Mouse (Mus musculus): ENCODE results near the gene Map3k19. TPM values are rescaled to one million over a fixed set of nuclear protein-coding genes. Genes with fewer than 3 reads are reported as not detected.
A peak's percentile ranks its signal among the peaks of the same experiment; 100 is the strongest.

The Map3k19 gene
- polyA plus RNA-seq, 1 experiment from 2014 or later = not detected

DNA sequence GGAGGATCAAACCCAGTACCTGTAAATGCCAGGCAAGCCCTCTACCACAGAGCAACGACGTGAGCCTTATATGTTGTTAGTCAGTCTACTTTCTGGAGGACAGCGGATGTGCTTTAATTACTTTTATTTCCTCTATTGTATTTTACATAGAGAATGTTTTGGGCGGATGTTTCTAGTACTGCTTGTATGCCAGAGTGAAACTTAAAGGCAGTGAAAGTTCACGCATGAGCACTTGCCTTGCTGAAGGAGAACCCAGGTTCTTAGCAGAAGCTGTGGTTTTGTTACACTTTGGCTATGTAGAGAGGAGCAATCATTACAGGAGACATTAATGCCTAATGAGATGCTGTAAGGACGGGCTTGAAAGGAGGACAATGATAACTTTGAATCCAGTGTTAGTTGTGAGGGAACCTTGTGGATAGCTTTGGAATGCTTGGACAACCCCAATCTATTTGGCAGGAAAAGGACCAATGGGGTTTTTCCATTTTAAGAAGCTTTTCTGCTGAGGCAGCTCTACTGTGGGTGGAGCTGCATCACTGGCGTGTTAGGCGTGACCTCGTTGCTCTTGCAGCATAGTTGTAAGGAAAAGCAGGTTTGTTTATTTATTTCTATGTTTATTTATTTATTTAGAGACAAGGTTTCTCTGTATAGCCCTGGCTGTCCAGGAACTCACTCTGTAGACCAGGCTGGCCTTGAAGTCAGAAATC is 4.3 kb upstream of the Map3k19 start:
- H3K27me3 ChIP-seq (ENCODE audit: control insufficient read depth, insufficient read depth, low read depth, low read length) = no peaks in the 10 kb centered on the region
- H3K27ac ChIP-seq (ENCODE audit: low read length) = no peak overlapping the region
- no peak overlapping the region for H3K4me2 ChIP-seq (ENCODE audit: low read depth, low read length)
- ATAC-seq (ENCODE audit: low read depth) = no peak
- H3K4me3 ChIP-seq (ENCODE audit: low read depth, low read length) = no peak overlapping the region
- H3K9me3 ChIP-seq (replicated peaks; ENCODE audit: control insufficient read depth, low read length) = no peaks in the 10 kb centered on the region
- no peak overlapping the region for H3K9ac ChIP-seq (ENCODE audit: low read depth, low read length)
- no peaks in the 10 kb centered on the region for H3K4me1 ChIP-seq (ENCODE audit: control insufficient read depth, low read depth, low read length)
- 66% methylated on average over 9 of the region's 9 CpGs for WGBS (ENCODE audit: insufficient replicate concordance)
- no peaks in the 10 kb centered on the region for H3K36me3 ChIP-seq (ENCODE audit: control insufficient read depth, insufficient read depth)

GRCm38 (mm10) chr1:127850075-127850610 is 4.7 kb downstream of the Map3k19 start:
- no peaks in the 10 kb centered on the region for H3K36me3 ChIP-seq (ENCODE audit: control insufficient read depth, insufficient read depth)
- no peaks in the 10 kb centered on the region for H3K9me3 ChIP-seq (replicated peaks; ENCODE audit: control insufficient read depth, low read length)
- WGBS (ENCODE audit: insufficient replicate concordance) = 24% methylated on average over 7 of the region's 7 CpGs
- 0 out of 2 replicates have a peak, but pooled peaks have one; percentile 24 for ATAC-seq (ENCODE audit: low read depth)
- H3K4me3 ChIP-seq (ENCODE audit: low read depth, low read length) = no peak overlapping the region
- no peaks in the 10 kb centered on the region for H3K27me3 ChIP-seq (ENCODE audit: control insufficient read depth, insufficient read depth, low read depth, low read length)
- no peak overlapping the region for H3K4me2 ChIP-seq (ENCODE audit: low read depth, low read length)
- H3K9ac ChIP-seq (ENCODE audit: low read depth, low read length) = no peak overlapping the region
- H3K4me1 ChIP-seq (ENCODE audit: control insufficient read depth, low read depth, low read length) = no peaks in the 10 kb centered on the region
- no peak overlapping the region for H3K27ac ChIP-seq (ENCODE audit: low read length)

DNA sequence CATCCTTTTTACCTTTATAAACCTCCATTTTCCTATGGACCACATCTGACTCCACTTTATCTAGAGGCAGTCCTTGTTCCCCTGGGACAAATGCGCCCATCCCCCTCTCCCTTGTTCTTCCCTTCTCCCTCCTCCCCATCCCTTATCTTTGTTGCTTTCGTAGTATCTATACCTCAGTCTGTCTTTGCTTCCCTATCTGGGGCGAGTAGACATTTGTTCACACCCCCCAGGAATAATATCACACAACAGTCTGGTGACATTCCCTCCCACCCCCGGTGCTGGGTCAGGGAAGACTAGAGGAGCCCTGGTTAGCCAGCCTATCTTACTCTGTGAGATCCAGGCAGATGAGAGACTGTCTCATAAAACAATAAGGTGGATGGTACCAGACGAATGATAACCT is 9.4 kb downstream of the Map3k19 start:
- ATAC-seq (ENCODE audit: low read depth) = 0 out of 2 replicates have a peak, but pooled peaks have one; percentile 50
- H3K9me3 ChIP-seq (replicated peaks; ENCODE audit: control insufficient read depth, low read length) = no peaks in the 10 kb centered on the region
- no peaks in the 10 kb centered on the region for H3K27me3 ChIP-seq (ENCODE audit: control insufficient read depth, insufficient read depth, low read depth, low read length)
- no peak overlapping the region for H3K9ac ChIP-seq (ENCODE audit: low read depth, low read length)
- no peak overlapping the region for H3K4me3 ChIP-seq (ENCODE audit: low read depth, low read length)
- H3K4me2 ChIP-seq (ENCODE audit: low read depth, low read length) = no peak overlapping the region
- no peak overlapping the region for H3K27ac ChIP-seq (ENCODE audit: low read length)
- H3K4me1 ChIP-seq (ENCODE audit: control insufficient read depth, low read depth, low read length) = no peaks in the 10 kb centered on the region
- H3K36me3 ChIP-seq (ENCODE audit: control insufficient read depth, insufficient read depth) = no peaks in the 10 kb centered on the region
- 35% methylated on average over 5 of the region's 5 CpGs for WGBS (ENCODE audit: insufficient replicate concordance)

DNA sequence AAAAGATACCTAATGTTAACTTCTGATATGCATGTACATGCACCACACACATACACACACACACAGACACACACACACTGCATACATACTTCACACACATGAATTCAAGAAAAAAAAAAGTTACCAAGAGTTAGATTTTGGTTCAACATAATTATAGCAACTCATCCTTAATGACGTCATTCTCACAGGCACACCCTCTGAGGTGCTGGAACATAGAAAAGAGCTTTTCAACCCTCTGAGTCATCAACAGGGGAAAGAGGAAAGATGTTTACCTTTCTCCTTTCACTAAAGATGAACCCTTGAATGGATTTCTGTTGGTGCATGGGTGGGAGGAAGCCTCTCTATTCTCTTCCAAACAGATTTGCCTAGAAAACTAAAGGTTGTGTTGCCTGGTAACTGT is 16.2 kb downstream of the Map3k19 start:
- H3K4me3 ChIP-seq (ENCODE audit: low read depth, low read length) = no peak overlapping the region
- no peaks in the 10 kb centered on the region for H3K4me1 ChIP-seq (ENCODE audit: control insufficient read depth, low read depth, low read length)
- WGBS (ENCODE audit: insufficient replicate concordance) = 50% methylated on average over 1 of the region's 1 CpGs
- H3K36me3 ChIP-seq (ENCODE audit: control insufficient read depth, insufficient read depth) = no peaks in the 10 kb centered on the region
- no peaks in the 10 kb centered on the region for H3K27me3 ChIP-seq (ENCODE audit: control insufficient read depth, insufficient read depth, low read depth, low read length)
- H3K4me2 ChIP-seq (ENCODE audit: low read depth, low read length) = no peak overlapping the region
- no peak overlapping the region for H3K27ac ChIP-seq (ENCODE audit: low read length)
- no peak for ATAC-seq (ENCODE audit: low read depth)
- H3K9me3 ChIP-seq (replicated peaks; ENCODE audit: control insufficient read depth, low read length) = no peaks in the 10 kb centered on the region
- no peak overlapping the region for H3K9ac ChIP-seq (ENCODE audit: low read depth, low read length)

DNA sequence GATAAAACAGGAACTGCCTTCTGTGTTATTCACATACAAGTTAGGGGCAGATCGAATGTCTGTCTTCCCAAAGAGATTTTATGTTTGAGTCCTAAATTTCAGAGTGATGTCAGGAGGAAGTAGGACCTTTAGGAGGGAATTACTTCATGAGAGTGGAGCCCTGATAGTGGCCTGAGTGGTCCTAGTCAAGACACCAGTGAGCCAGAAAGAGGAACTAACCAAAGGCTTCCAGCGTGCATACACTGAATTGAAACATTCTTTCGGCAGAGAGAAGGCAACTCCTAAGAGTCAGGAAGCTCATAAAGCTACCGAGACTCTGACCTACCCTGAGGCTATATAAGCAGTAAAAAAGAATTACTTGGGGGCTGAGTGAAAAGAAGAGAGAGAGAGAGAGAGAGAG is 18.2 kb downstream of the Map3k19 start:
- H3K9ac ChIP-seq (ENCODE audit: low read depth, low read length) = no peak overlapping the region
- no peak overlapping the region for H3K4me2 ChIP-seq (ENCODE audit: low read depth, low read length)
- ATAC-seq (ENCODE audit: low read depth) = no peak
- H3K36me3 ChIP-seq (ENCODE audit: control insufficient read depth, insufficient read depth) = no peaks in the 10 kb centered on the region
- H3K4me3 ChIP-seq (ENCODE audit: low read depth, low read length) = no peak overlapping the region
- no peak overlapping the region for H3K27ac ChIP-seq (ENCODE audit: low read length)
- no peaks in the 10 kb centered on the region for H3K9me3 ChIP-seq (replicated peaks; ENCODE audit: control insufficient read depth, low read length)
- no peaks in the 10 kb centered on the region for H3K4me1 ChIP-seq (ENCODE audit: control insufficient read depth, low read depth, low read length)
- H3K27me3 ChIP-seq (ENCODE audit: control insufficient read depth, insufficient read depth, low read depth, low read length) = no peaks in the 10 kb centered on the region
- WGBS (ENCODE audit: insufficient replicate concordance) = 8% methylated on average over 4 of the region's 4 CpGs

- H3K36me3 ChIP-seq (ENCODE audit: control insufficient read depth, insufficient read depth) = no peaks in the 10 kb centered on the region
- no peaks in the 10 kb centered on the region for H3K4me1 ChIP-seq (ENCODE audit: control insufficient read depth, low read depth, low read length)
- H3K9me3 ChIP-seq (replicated peaks; ENCODE audit: control insufficient read depth, low read length) = no peaks in the 10 kb centered on the region
- H3K27me3 ChIP-seq (ENCODE audit: control insufficient read depth, insufficient read depth, low read depth, low read length) = no peaks in the 10 kb centered on the region
- H3K4me2 ChIP-seq (ENCODE audit: low read depth, low read length) = no peak overlapping the region
- no peak overlapping the region for H3K9ac ChIP-seq (ENCODE audit: low read depth, low read length)
- no peak overlapping the region for H3K4me3 ChIP-seq (ENCODE audit: low read depth, low read length)
- ATAC-seq (ENCODE audit: low read depth) = no peak
- no peak overlapping the region for H3K27ac ChIP-seq (ENCODE audit: low read length)
- 30% methylated on average over 4 of the region's 4 CpGs for whole genome bisulfite sequencing (ENCODE audit: insufficient replicate concordance)
Measured at GRCm38 (mm10) chr1:127834202-127834601, 20.6 kb downstream of the Map3k19 start.

DNA sequence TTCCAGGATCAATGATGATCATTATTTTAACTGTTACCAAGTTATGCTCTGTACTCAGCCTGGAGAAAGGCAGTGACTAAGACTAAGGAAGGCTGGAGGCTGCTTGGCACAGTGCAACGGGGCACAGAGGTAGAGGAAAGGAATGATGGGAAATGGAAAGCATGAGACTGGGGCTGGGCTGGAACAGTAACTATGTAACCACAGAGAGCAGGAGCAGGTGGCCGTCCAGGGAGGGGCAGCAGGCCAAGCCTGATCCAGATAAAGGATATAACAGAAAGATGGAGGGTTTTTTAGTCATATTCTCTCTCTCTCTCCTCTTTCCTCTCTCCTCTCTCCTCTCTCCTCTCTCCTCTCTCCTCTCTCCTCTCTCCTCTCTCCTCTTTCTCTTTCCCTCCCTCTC is 21.1 kb downstream of the Map3k19 start:
- no peak overlapping the region for H3K4me3 ChIP-seq (ENCODE audit: low read depth, low read length)
- H3K9me3 ChIP-seq (replicated peaks; ENCODE audit: control insufficient read depth, low read length) = no peaks in the 10 kb centered on the region
- no peaks in the 10 kb centered on the region for H3K36me3 ChIP-seq (ENCODE audit: control insufficient read depth, insufficient read depth)
- no peak overlapping the region for H3K4me2 ChIP-seq (ENCODE audit: low read depth, low read length)
- H3K9ac ChIP-seq (ENCODE audit: low read depth, low read length) = no peak overlapping the region
- H3K27ac ChIP-seq (ENCODE audit: low read length) = no peak overlapping the region
- H3K27me3 ChIP-seq (ENCODE audit: control insufficient read depth, insufficient read depth, low read depth, low read length) = no peaks in the 10 kb centered on the region
- no peaks in the 10 kb centered on the region for H3K4me1 ChIP-seq (ENCODE audit: control insufficient read depth, low read depth, low read length)
- 15% methylated on average over 2 of the region's 2 CpGs for WGBS (ENCODE audit: insufficient replicate concordance)
- no peak for ATAC-seq (ENCODE audit: low read depth)

DNA sequence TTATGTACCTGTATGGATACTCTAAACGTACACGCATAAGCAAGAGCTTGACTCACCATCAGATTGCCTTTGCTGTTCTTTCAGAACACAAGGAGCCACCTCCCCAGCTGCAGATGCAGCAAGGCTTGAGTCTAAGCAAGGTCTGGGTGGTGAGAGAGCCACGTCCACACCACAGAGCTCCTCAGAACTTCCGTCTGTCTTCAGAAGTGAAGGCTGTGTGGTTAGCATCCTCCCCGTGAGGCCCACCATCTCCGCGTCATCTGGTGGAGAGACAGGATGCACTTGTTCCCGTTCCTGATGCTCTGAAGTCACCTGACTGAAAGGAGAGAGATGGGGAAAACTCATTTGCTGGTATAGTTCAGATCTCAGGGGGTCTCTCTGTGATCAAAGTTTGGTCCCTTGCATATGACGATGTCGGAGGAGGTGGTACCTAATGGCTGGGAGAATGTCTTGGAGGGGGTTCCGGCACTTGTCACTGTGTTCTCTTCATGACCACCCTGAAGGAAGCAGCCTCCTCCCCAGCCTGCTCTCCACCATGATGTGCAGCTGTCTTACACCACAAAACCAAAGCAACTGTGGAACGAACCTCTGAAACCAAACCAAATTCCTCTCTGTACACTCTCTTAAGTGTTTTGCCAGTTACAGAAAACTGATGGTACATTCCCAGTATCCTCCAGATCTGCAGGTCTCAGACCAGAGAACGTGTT is 24.5 kb downstream of the Map3k19 start:
- Histone ChIP-seq H3K4me3 (ENCODE audit: low read depth, low read length) (no peak overlapping the region), H3K4me2 (ENCODE audit: low read depth, low read length) (no peak overlapping the region), H3K9me3 (replicated peaks; ENCODE audit: control insufficient read depth, low read length) (no peaks in the 10 kb centered on the region), H3K4me1 (ENCODE audit: control insufficient read depth, low read depth, low read length) (no peaks in the 10 kb centered on the region), H3K27me3 (ENCODE audit: control insufficient read depth, insufficient read depth, low read depth, low read length) (no peaks in the 10 kb centered on the region), H3K36me3 (ENCODE audit: control insufficient read depth, insufficient read depth) (no peaks in the 10 kb centered on the region), H3K9ac (ENCODE audit: low read depth, low read length) (no peak overlapping the region), H3K27ac (ENCODE audit: low read length) (no peak overlapping the region)
- WGBS (ENCODE audit: insufficient replicate concordance) = 32% methylated on average over 13 of the region's 13 CpGs
- no peak for ATAC-seq (ENCODE audit: low read depth)

DNA sequence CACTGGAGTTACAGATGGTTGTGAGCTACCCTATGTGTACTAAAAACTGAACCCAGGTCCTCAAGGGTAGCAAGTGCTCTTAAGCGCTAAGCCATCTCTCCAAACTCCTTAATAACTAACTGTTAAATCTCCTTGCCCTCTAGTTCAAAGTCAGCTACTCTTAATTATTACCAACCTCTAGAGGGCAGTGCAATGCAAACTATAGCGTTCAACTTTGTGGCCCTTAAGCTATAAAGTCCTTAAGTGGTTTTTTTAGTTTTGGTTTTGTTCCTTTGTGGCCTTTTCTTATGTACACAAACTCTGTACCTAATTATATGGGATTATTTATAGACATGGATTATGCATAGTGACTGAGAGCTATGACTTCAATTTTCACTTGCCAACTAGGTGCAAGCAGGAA is 27.5 kb downstream of the Map3k19 start:
- 9% methylated on average over 2 of the region's 2 CpGs for WGBS (ENCODE audit: insufficient replicate concordance)
- no peaks in the 10 kb centered on the region for H3K27me3 ChIP-seq (ENCODE audit: control insufficient read depth, insufficient read depth, low read depth, low read length)
- H3K9ac ChIP-seq (ENCODE audit: low read depth, low read length) = no peak overlapping the region
- ATAC-seq (ENCODE audit: low read depth) = no peak
- no peak overlapping the region for H3K27ac ChIP-seq (ENCODE audit: low read length)
- no peak overlapping the region for H3K4me2 ChIP-seq (ENCODE audit: low read depth, low read length)
- no peaks in the 10 kb centered on the region for H3K4me1 ChIP-seq (ENCODE audit: control insufficient read depth, low read depth, low read length)
- no peaks in the 10 kb centered on the region for H3K36me3 ChIP-seq (ENCODE audit: control insufficient read depth, insufficient read depth)
- H3K4me3 ChIP-seq (ENCODE audit: low read depth, low read length) = no peak overlapping the region
- H3K9me3 ChIP-seq (replicated peaks; ENCODE audit: control insufficient read depth, low read length) = no peaks in the 10 kb centered on the region

All from liver, embryonic 16.5 days (tissue).